Mouse (Mus musculus) brain, embryonic 14.5 days (tissue): ENCODE data around the gene Nyap1. TPM values are rescaled to one million over a fixed set of nuclear protein-coding genes. Genes with fewer than 3 reads are reported as not detected.

ENCODE experiments used
- DNase-seq: peaks from one replicate; pipeline ENCODE4 v3.0.0-alpha.2; 2011; ENCODE audit warnings: low read depth
- CTCF ChIP-seq: fragments of 200-500 bp; IDR thresholded peaks from 2 replicates; pipeline ENCODE4 v1.5.1; 2012; ENCODE audit warnings: inconsistent platforms, mild to moderate bottlenecking, moderate library complexity, borderline replicate concordance; ENCODE audit not compliant: insufficient read depth, insufficient read length; ENCODE audit errors: extremely low read depth
- POLR2A ChIP-seq: fragments of 200-500 bp; IDR thresholded peaks from 2 replicates; pipeline ENCODE4 v1.6.1; 2012; ENCODE audit warnings: mild to moderate bottlenecking, inconsistent platforms, borderline replicate concordance; ENCODE audit not compliant: poor library complexity, insufficient read depth, insufficient read length, severe bottlenecking; ENCODE audit errors: extremely low read depth
- polyA plus RNA-seq: library from polyadenylated mRNA; depleted of rRNA; stranded (reverse); fragments of >200 nt; gene quantifications from 2 replicates; pipeline ENCODE4 v1.2.3, GENCODE M21; 2012; rRNA removed

Gene Nyap1
- polyA plus RNA-seq, 1 experiment: 208 TPM

GRCm38 (mm10) chr5:137684294-137685123, 56.9 kb downstream of the Nyap1 start, which contains the start of gene Agfg2:
Gene Agfg2 (minus strand): TSS chr5:137684726.
- peak; percentile 100 for DNase-seq
- TF ChIP-seq POLR2A (peak; percentile 54; the same call in 1 of the 2 replicates), CTCF (no peak)

- TF ChIP-seq CTCF (no peak), POLR2A (no peak)
Observed at GRCm38 (mm10) chr5:137683388-137684293, 57.8 kb downstream of the Nyap1 start.

GRCm38 (mm10) chr5:137682526-137682925, 58.9 kb downstream of the Nyap1 start:
- no peak for TF ChIP-seq POLR2A
- TF ChIP-seq CTCF: no peak
- no peak for DNase-seq

More at GRCm38 (mm10) chr5:137683388-137684293, 57.8 kb downstream of the Nyap1 start:
- peak; percentile 30 for DNase-seq

Other genes with a start within 250 kb of the Nyap1 start
- 64.3 and 83.1 TPM in 2 replicates for gene Pop7, start 239.1 kb downstream of the Nyap1 start, polyA plus RNA-seq
- 56.9 and 57.9 TPM in 2 replicates for gene Gigyf1, start 223.1 kb downstream of the Nyap1 start, polyA plus RNA-seq
- not detected in 2 replicates for gene Epo, start 208.4 kb downstream of the Nyap1 start, polyA plus RNA-seq
- 1,055 and 1,401 TPM in 2 replicates for gene Gnb2, start 208.1 kb downstream of the Nyap1 start, polyA plus RNA-seq
- 298 and 316 TPM in 2 replicates for gene Actl6b, start 188.1 kb downstream of the Nyap1 start, polyA plus RNA-seq
- gene Tfr2, start 171.8 kb downstream of the Nyap1 start, polyA plus RNA-seq: 9.4 and 13.5 TPM in 2 replicates
- 88.2 and 103 TPM in 2 replicates for gene Mospd3, start 140.5 kb downstream of the Nyap1 start, polyA plus RNA-seq
- 14.5 and 30.4 TPM in 2 replicates for gene Pcolce, start 127.8 kb downstream of the Nyap1 start, polyA plus RNA-seq
- 0.23 and 0.25 TPM in 2 replicates for gene Fbxo24, start 112.6 kb downstream of the Nyap1 start, polyA plus RNA-seq
- 16.9 and 18.8 TPM in 2 replicates for gene Lrch4, start 112.5 kb downstream of the Nyap1 start, polyA plus RNA-seq
- 14.8 and 14.9 TPM in 2 replicates for gene Gm20605, start 112.4 kb downstream of the Nyap1 start, polyA plus RNA-seq
- gene Sap25, start 100.3 kb downstream of the Nyap1 start, polyA plus RNA-seq: 31.0 and 37.8 TPM in 2 replicates
- 0.06 TPM in 1 of 2 replicates, not detected in the other for gene Irs3, start 95.9 kb downstream of the Nyap1 start, polyA plus RNA-seq
- gene Agfg2, start 56.9 kb downstream of the Nyap1 start, polyA plus RNA-seq: 17.8 and 23.8 TPM in 2 replicates
- gene Tsc22d4, start 4.1 kb upstream of the Nyap1 start, polyA plus RNA-seq: 51.8 and 53.7 TPM in 2 replicates
- gene Ppp1r35, start 37.2 kb upstream of the Nyap1 start, polyA plus RNA-seq: 47.7 and 81.6 TPM in 2 replicates
- gene Mepce, start 46.0 kb upstream of the Nyap1 start, polyA plus RNA-seq: 35.7 and 38.5 TPM in 2 replicates
- 8.1 and 8.2 TPM in 2 replicates for gene Zcwpw1, start 46.2 kb upstream of the Nyap1 start, polyA plus RNA-seq
- 0.12 and 0.42 TPM in 2 replicates for gene Pilra, start 94.7 kb upstream of the Nyap1 start, polyA plus RNA-seq
- gene Pilrb1, start 116.5 kb upstream of the Nyap1 start, polyA plus RNA-seq: 0.16 TPM in 1 of 2 replicates, not detected in the other
- 0.08 TPM in 1 of 2 replicates, not detected in the other for gene Pilrb2, start 130.2 kb upstream of the Nyap1 start, polyA plus RNA-seq
- not detected in 2 replicates for gene Cyp3a13, start 180.0 kb upstream of the Nyap1 start, polyA plus RNA-seq
- 0.39 and 0.82 TPM in 2 replicates for gene Gjc3, start 221.5 kb upstream of the Nyap1 start, polyA plus RNA-seq
- gene Azgp1, start 239.9 kb upstream of the Nyap1 start, polyA plus RNA-seq: 0.08 TPM in 1 of 2 replicates, not detected in the other